Mouse (Mus musculus): ENCODE results near the gene Hoxb1. TPM values are rescaled to one million over a fixed set of nuclear protein-coding genes. Genes with fewer than 3 reads are reported as not detected.

Hoxb1 gene
- polyA plus RNA-seq, 1 experiment from 2014 or later, result not detected

DNA sequence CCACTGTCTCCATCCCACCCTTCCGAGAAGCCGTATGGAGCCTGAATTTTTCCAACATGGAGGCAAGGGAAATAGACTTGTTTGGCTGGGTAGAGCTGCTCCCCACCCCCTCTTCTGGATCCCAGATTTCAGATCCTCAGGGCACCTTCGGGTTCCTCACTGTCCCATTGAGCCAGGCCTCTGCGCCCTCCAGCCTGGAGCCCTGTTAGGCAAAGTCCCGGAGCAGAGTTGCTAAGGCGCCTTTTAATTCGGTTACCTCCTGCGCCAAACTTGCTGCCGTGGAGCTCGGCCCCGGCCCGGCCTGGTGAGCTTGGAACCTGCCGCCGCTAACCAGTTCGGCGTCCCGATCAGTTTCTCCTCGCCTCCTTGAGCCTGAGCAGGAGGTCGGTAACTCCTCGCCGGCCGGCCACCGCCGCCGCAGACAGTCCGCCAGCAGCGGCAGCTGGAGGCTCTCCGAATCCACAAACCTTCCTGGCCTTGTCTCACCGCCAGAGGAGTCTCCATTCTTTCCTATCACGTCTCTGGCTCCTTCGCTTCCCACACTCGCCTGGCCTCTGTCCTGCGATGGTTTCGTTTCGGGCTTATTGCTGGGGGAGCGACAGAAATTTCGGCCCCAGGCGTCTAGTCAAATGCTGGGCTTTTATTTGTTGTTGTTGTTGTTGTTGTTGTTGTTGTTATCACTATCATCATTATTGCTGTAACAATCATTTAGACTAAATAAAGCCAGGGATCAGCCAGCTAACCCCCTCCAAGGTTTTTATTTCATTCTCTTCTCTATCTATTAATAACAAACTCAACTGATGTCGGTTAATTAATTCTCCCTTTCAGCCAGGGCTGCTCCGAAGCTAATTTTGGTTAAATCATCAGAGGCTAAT, 23.6 kb upstream of the Hoxb1 start:
- H3K27me3 ChIP-seq, result no peaks in the 10 kb centered on the region
- ATAC-seq (no peak), DNase-seq (ENCODE audit: low read depth, low spot score) (no peak)
- in situ Hi-C loops (cut with MboI; ENCODE audit: low pct_unique_long_range_greater_than_20kb), result no loop called here
- ChIA-PET POLR2A (interaction anchor here (0.6 to 4.3 kb wide), 20 partner anchors 9 to 87 kb away, joined by 3 to 51 read pairs (median 5); partner anchors contain the start of genes Hoxb2, Hoxb3, Hoxb4 and Hoxb6), CTCF (interaction anchor here (0.7 to 1.9 kb wide), 4 partner anchors 14 to 212 kb away, joined by 3 to 9 read pairs (median 3); no protein-coding TSS in a partner anchor)
- no peak for TF ChIP-seq CTCF (IDR thresholded peaks at IDR 0.05)

GRCm38 (mm10) chr11:96342576-96342930, 23.0 kb upstream of the Hoxb1 start:
- in situ Hi-C loops (cut with MboI; ENCODE audit: low pct_unique_long_range_greater_than_20kb), result no loop called here
- POLR2A ChIA-PET, result interaction anchor here (0.6 to 4.3 kb wide), 12 partner anchors 9 to 88 kb away, joined by 3 to 51 read pairs (median 6); partner anchors contain the start of genes Hoxb2, Hoxb3, Hoxb6 and Hoxb8
- no peaks in the 10 kb centered on the region for H3K27me3 ChIP-seq
- TF ChIP-seq CTCF (IDR thresholded peaks at IDR 0.05), result no peak
- CTCF ChIA-PET, result interaction anchor here (1.0 kb wide), 1 partner anchor 211 kb away, joined by 3 read pairs; no protein-coding TSS in a partner anchor
- DNase-seq (ENCODE audit: low read depth, low spot score) (no peak), ATAC-seq (no peak)

DNA sequence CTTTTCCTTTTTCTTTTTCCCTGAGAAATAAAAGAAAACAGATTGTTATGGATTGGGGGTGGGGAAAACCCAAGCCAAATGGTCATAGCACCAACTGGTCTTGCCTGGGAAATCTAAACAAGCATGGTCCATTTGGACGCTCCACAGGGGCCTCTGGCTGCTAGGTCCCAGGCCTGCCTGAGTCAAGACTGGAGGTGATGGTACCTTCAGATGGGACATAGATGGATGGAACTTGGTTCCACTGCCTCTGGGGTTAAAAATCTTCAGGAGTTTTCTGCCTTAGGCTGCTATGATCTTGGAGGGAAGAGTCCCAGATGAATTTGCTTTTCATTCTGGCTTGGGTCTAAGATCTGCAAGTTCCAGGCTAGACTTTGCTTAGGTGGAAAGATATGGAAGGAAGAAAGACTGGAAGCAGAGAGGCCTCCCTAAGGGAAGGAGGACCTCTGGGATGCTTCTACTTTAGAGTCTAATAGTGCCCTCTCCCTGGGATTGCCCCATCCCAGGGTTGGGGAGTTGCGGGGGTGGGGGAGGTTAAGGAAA, 22.3 kb upstream of the Hoxb1 start:
- ChIA-PET CTCF (interaction anchor here (1.0 kb wide), 1 partner anchor 211 kb away, joined by 3 read pairs; no protein-coding TSS in a partner anchor), POLR2A (interaction anchor here (1.3 to 4.3 kb wide), 3 partner anchors 9 to 31 kb away, joined by 4 to 51 read pairs (median 15); partner anchors contain the start of gene Hoxb2)
- no peak for TF ChIP-seq CTCF (IDR thresholded peaks at IDR 0.05)
- no peaks in the 10 kb centered on the region for H3K27me3 ChIP-seq
- DNase-seq (ENCODE audit: low read depth, low spot score) (no peak), ATAC-seq (no peak)
- in situ Hi-C loops (cut with MboI; ENCODE audit: low pct_unique_long_range_greater_than_20kb), result no loop called here

DNA sequence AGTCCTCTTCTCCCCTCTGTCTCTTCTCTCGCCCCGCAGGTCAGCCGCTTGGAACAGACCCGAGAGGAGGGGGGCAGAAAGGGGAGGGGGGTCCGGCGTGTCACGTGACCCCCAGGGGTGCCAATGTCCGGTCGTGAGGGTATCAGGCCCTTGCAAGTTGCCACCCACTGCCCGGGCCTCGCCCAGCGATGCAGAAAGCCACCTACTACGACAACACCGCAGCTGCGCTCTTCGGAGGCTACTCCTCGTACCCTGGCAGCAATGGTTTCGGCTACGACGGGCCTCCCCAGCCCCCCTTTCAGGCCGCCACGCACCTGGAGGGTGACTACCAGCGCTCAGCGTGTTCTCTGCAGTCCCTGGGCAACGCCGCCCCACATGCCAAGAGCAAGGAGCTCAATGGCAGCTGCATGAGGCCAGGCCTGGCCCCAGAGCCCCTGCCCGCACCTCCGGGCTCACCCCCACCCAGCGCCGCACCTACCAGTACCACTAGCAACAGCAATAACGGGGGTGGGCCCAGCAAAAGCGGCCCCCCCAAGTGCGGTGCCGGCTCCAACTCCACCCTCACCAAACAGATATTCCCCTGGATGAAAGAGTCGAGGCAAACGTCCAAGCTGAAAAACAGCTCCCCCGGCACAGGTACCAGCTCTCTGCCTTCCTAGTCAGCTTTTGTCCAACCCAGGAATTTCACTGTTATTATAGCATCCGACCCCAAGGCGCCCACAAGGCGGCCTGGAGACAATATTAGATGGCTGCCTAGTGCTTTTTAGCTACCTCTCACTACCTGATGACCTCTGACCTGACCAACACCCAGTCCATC, 21.3 kb upstream of the Hoxb1 start:
- ATAC-seq, result peak; percentile 24
- DNase-seq (ENCODE audit: low read depth, low spot score), result no peak
- in situ Hi-C loops (cut with MboI; ENCODE audit: low pct_unique_long_range_greater_than_20kb), result no loop called here
- H3K27me3 ChIP-seq, result no peaks in the 10 kb centered on the region
- ChIA-PET CTCF (interaction anchor here (0.8 to 0.9 kb wide), 3 partner anchors 36 to 518 kb away, joined by 3 to 4 read pairs (median 3); no protein-coding TSS in a partner anchor), POLR2A (interaction anchor here (0.6 to 2.8 kb wide), 16 partner anchors 10 to 210 kb away, joined by 3 to 16 read pairs (median 4); partner anchors contain the start of genes Hoxb5 and Hoxb8)
- TF ChIP-seq CTCF (IDR thresholded peaks at IDR 0.05), result no peak

DNA sequence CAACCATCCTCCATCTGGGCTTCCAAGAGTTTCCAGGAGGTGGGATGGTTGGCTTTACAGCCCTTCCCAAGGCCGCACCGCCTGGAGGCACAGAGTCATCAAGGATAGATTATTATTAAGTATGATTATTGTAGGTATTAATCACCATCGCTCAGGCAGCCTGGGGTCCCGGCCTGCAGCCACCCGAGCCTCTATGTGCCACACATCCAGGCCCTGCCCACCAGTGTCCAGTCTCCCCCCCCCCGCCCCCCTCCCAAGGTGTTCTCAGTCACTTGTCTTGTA, 20.7 kb upstream of the Hoxb1 start:
- ChIA-PET POLR2A (interaction anchor here (0.7 to 2.8 kb wide), 15 partner anchors 10 to 209 kb away, joined by 3 to 16 read pairs (median 4); partner anchors contain the start of genes Hoxb5 and Hoxb8), CTCF (interaction anchor here (0.8 to 0.9 kb wide), 3 partner anchors 37 to 517 kb away, joined by 3 to 4 read pairs (median 3); no protein-coding TSS in a partner anchor)
- DNase-seq (ENCODE audit: low read depth, low spot score), result no peak
- H3K27me3 ChIP-seq, result no peaks in the 10 kb centered on the region
- TF ChIP-seq CTCF (IDR thresholded peaks at IDR 0.05), result no peak
- ATAC-seq, result no peak
- in situ Hi-C loops (cut with MboI; ENCODE audit: low pct_unique_long_range_greater_than_20kb), result no loop called here

- in situ Hi-C loops (cut with MboI; ENCODE audit: low pct_unique_long_range_greater_than_20kb), result no loop called here
- no peak for DNase-seq (ENCODE audit: low read depth, low spot score)
- H3K27me3 ChIP-seq, result no peaks in the 10 kb centered on the region
- POLR2A ChIA-PET, result interaction anchor here (0.6 to 2.8 kb wide), 12 partner anchors 9 to 82 kb away, joined by 3 to 16 read pairs (median 6); partner anchors contain the start of genes Hoxb5 and Hoxb8
- CTCF ChIA-PET, result interaction anchor here (0.8 kb wide), 1 partner anchor 37 kb away, joined by 3 read pairs; no protein-coding TSS in a partner anchor
- TF ChIP-seq CTCF (IDR thresholded peaks at IDR 0.05), result no peak
- ATAC-seq, result no peak
These were observed 20.2 kb upstream of the Hoxb1 start for GRCm38 (mm10) chr11:96345220-96345892.

- ChIA-PET POLR2A (interaction anchor here (0.5 to 2.8 kb wide), 12 partner anchors 8 to 206 kb away, joined by 3 to 16 read pairs (median 6); partner anchors contain the start of genes Hoxb3 and Hoxb5), CTCF (interaction anchor here (1.2 to 1.5 kb wide), 2 partner anchors 36 to 275 kb away, joined by 3 to 4 read pairs; no protein-coding TSS in a partner anchor)
- no peaks in the 10 kb centered on the region for H3K27me3 ChIP-seq
- in situ Hi-C loops (cut with MboI; ENCODE audit: low pct_unique_long_range_greater_than_20kb), result no loop called here
- DNase-seq (ENCODE audit: low read depth, low spot score) (no peak), ATAC-seq (no peak)
- TF ChIP-seq CTCF (IDR thresholded peaks at IDR 0.05), result no peak
These were observed 19.4 kb upstream of the Hoxb1 start for GRCm38 (mm10) chr11:96345893-96346806.

DNA sequence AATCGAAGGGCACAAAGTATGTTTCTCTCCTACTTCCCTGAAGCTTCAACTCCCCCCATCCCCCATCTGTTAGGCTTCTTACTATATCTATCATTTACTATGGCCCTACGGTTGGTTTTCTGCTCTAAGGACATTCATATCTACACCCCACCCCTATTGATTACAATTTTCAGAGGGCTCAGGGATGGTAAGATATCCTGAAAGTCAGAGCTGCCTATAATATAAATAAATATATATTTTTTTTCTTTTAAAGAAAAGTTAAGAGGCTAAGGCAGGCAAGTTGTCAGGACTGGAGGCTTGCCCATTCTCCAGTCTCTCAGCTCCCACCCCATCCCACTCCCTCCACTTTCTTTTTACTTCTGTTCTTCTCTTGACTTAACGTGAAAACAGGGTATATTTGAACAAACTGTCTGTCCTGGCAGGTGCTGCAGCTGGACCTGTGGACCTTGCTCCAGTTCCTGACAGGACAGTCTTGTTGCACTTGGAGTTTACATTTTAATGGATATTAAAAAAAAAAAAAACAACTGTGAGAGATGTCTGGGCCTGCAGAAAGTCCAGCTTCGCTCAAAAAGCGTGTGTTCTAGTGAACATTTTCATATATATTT, 18.5 kb upstream of the Hoxb1 start:
- POLR2A ChIA-PET, result interaction anchor here (0.7 to 2.8 kb wide), 13 partner anchors 8 to 205 kb away, joined by 3 to 16 read pairs (median 5); partner anchors contain the start of genes Hoxb3 and Hoxb5
- TF ChIP-seq CTCF (IDR thresholded peaks at IDR 0.05), result no peak
- in situ Hi-C loops (cut with MboI; ENCODE audit: low pct_unique_long_range_greater_than_20kb), result no loop called here
- no peaks in the 10 kb centered on the region for H3K27me3 ChIP-seq
- DNase-seq (ENCODE audit: low read depth, low spot score) (no peak), ATAC-seq (no peak)
- CTCF ChIA-PET, result interaction anchor here (0.8 to 1.8 kb wide), 5 partner anchors 15 to 274 kb away, joined by 3 to 4 read pairs (median 4); no protein-coding TSS in a partner anchor
